ENCODE assay signal across 8 mouse cellular contexts in genomic region chr7:140153383-140153782, GRCm38 (mm10). TPM values are rescaled to one million over a fixed set of nuclear protein-coding genes. Genes with fewer than 3 reads are reported as not detected.
DNase-seq lines count a peak whose midpoint lies in the region; ATAC-seq and TF ChIP-seq lines count a peak whose summit lies in the region.
"Had no signal": no experiment of that assay in that cellular context is flagged by ENCODE, and none has a peak within 500 bp of the region (broad histone marks: within the 10 kb centered on the region; RNA-seq: fewer than 3 reads in every experiment).

No protein-coding gene starts in this region.

- peak; percentile 18 for DNase-seq in ovary, postnatal 14 days (ENCODE audit: low spot score)
- DNase-seq in ovary, postnatal 10 days (ENCODE audit: low spot score) = no peak
- DNase-seq in cerebellum, postnatal 25 days = peak; percentile 75 to 79
- DNase-seq in frontal cortex, postnatal 10 days (ENCODE audit: low spot score in 2 of 2) = peak; percentile 53 to 54
- peak; percentile 56 to 66 for DNase-seq in left cerebral cortex, adult 2 months (ENCODE audit: extremely low spot score in 1 of 2, low spot score in 2 of 2)
- peak; percentile 40 for DNase-seq in neural tube, embryonic 11.5 days (ENCODE audit: low spot score)
- DNase-seq in urinary bladder, postnatal 10 days (ENCODE audit: low spot score) = no peak
- DNase-seq: liver, embryonic 13.5 days had no signal

- H3K27ac ChIP-seq in left cerebral cortex, adult 2 months = peak overlapping the region; percentile 97
- H3K27ac ChIP-seq in neural tube, embryonic 11.5 days (ENCODE audit: low read depth, low read length) = no peak overlapping the region
- H3K27ac ChIP-seq: liver, embryonic 13.5 days had no signal

- peak overlapping the region; percentile 30 for H3K4me2 ChIP-seq in neural tube, embryonic 11.5 days (ENCODE audit: low read depth)
- H3K4me2 ChIP-seq: liver, embryonic 13.5 days had no signal

- no peaks in the 10 kb centered on the region for H3K9me3 ChIP-seq in neural tube, embryonic 11.5 days (ENCODE audit: control insufficient read depth, low read length)
- H3K9me3 ChIP-seq: liver, embryonic 13.5 days had no signal

- peak overlapping the region; percentile 73 for H3K4me3 ChIP-seq in left cerebral cortex, adult 2 months
- H3K4me3 ChIP-seq in neural tube, embryonic 11.5 days (ENCODE audit: low read depth, low read length) = 0 out of 2 replicates have a peak overlapping the region, but pooled peaks have one; percentile 4
- H3K4me3 ChIP-seq: liver, embryonic 13.5 days had no signal

- no peak; the same call in 1 of the 2 replicates for TF ChIP-seq CTCF in left cerebral cortex, adult 2 months (IDR thresholded peaks at IDR 0.05)

- H3K27me3 ChIP-seq in neural tube, embryonic 11.5 days (ENCODE audit: control insufficient read depth, insufficient read depth, low read length) = peaks cover 11% of the 10 kb centered on the region

- 0 out of 2 replicates have a peak, but pooled peaks cover 3% of the 10 kb centered on the region for H3K4me1 ChIP-seq in neural tube, embryonic 11.5 days (ENCODE audit: control insufficient read depth, insufficient read depth, low read length)
- H3K4me1 ChIP-seq: liver, embryonic 13.5 days had no signal

- intact Hi-C loops in left cerebral cortex, adult 2 months (cut with DNase I) = loop anchor here (5.0 kb wide), 2 partner anchors 579 to 654 kb away; no protein-coding TSS in a partner anchor

- H3K36me3 ChIP-seq in neural tube, embryonic 11.5 days (ENCODE audit: control insufficient read depth, insufficient read depth, low read length) = no peaks in the 10 kb centered on the region

- H3K9ac ChIP-seq in neural tube, embryonic 11.5 days (ENCODE audit: low read length) = peak overlapping the region; percentile 31; the same call in 1 of the 2 replicates
- H3K9ac ChIP-seq: liver, embryonic 13.5 days had no signal

- 5% methylated on average over 26 of the region's 28 CpGs for WGBS in neural tube, embryonic 11.5 days

- peak; percentile 38; the same call in 1 of the 2 replicates for ATAC-seq in neural tube, embryonic 11.5 days (ENCODE audit: insufficient read depth, low FRiP score, low TSS enrichment)

RNA-seq across cellular contexts. Expression of gene Sprn, which starts 1.3 kb away (rescaled TPM):
- total RNA-seq in left cerebral cortex, adult 2 months (2021) = 100 to 1,000 TPM; 135 to 144 TPM
- polyA plus RNA-seq in neural tube, embryonic 11.5 days (2014; fragmentation: Nextera tagmentation; extraction: Ambion mirVana) = 0.72 and 1.2 TPM in 2 replicates

RNA-seq across cellular contexts. Expression of gene Olfr522, which starts 11.2 kb away (rescaled TPM):
- total RNA-seq in left cerebral cortex, adult 2 months (2021) = not detected
- not detected in 2 replicates for polyA plus RNA-seq in neural tube, embryonic 11.5 days (2014; fragmentation: Nextera tagmentation; extraction: Ambion mirVana)
- polyA plus RNA-seq: liver, embryonic 13.5 days had no signal

RNA-seq across cellular contexts. Expression of gene Mtg1, which starts 16.0 kb away (rescaled TPM):
- total RNA-seq in left cerebral cortex, adult 2 months (2021) = 10 to 100 TPM; 21.0 to 21.5 TPM
- polyA plus RNA-seq in neural tube, embryonic 11.5 days (2014; fragmentation: Nextera tagmentation; extraction: Ambion mirVana) = 19.5 and 21.7 TPM in 2 replicates

RNA-seq across cellular contexts. Expression of gene Olfr523, which starts 19.6 kb away (rescaled TPM):
- under 1 TPM; 0.12 to 0.14 TPM for total RNA-seq in left cerebral cortex, adult 2 months (2021)
- polyA plus RNA-seq in neural tube, embryonic 11.5 days (2014; fragmentation: Nextera tagmentation; extraction: Ambion mirVana) = not detected in 2 replicates
- polyA plus RNA-seq: liver, embryonic 13.5 days had no signal

RNA-seq across cellular contexts. Expression of gene Echs1, which starts 37.1 kb away (rescaled TPM):
- total RNA-seq in left cerebral cortex, adult 2 months (2021) = 10 to 100 TPM; 51.6 to 52.6 TPM
- 160 and 162 TPM in 2 replicates for polyA plus RNA-seq in neural tube, embryonic 11.5 days (2014; fragmentation: Nextera tagmentation; extraction: Ambion mirVana)

Comparison
In these comparisons a context has a peak if more than half of its experiments do, and no peak if none do; other contexts are left out.
1. DNase-seq: peak in ovary, postnatal 14 days (single experiment), cerebellum, postnatal 25 days (2 of 2), frontal cortex, postnatal 10 days (2 of 2), left cerebral cortex, adult 2 months (2 of 2) and neural tube, embryonic 11.5 days (single experiment); none in ovary, postnatal 10 days (single experiment) and urinary bladder, postnatal 10 days (single experiment).